Mouse (Mus musculus) stomach, postnatal 0 days (tissue): ENCODE measurements at regions not wholly inside any gene's neighbourhood (a gene's known extent, or its start where the extent isn't known, plus 50 kb on each side); places are given as distances from the start of the nearest gene placed in this dataset.

ENCODE experiments used
- ATAC-seq: fragments of 200-750 bp; cut with Nextera tagmentation; 2 replicates; pipeline ENCODE4 v1.8.0; 2017; ENCODE audit not compliant: low FRiP score, low TSS enrichment
- DNase-seq: peaks from one replicate; pipeline ENCODE4 v3.0.0-alpha.2; 2016; ENCODE audit warnings: low spot score
- H3K27ac ChIP-seq: fragments of 300-500 bp; sonication (generic); replicated peaks from 2 replicates; pipeline ENCODE4 v1.5.1; 2014; ENCODE audit warnings: mild to moderate bottlenecking, control low read depth
- H3K27me3 ChIP-seq: fragments of 300-500 bp; sonication (generic); 2 replicates; pipeline ENCODE4 v1.6.1; 2014; ENCODE audit warnings: low read length; ENCODE audit not compliant: control insufficient read depth, insufficient read depth
- H3K36me3 ChIP-seq: fragments of 300-500 bp; sonication (generic); 2 replicates; pipeline ENCODE4 v1.6.1; 2014; ENCODE audit warnings: low read length, mixed read lengths; ENCODE audit not compliant: control insufficient read depth, insufficient read depth
- H3K4me1 ChIP-seq: fragments of 300-500 bp; sonication (generic); replicated peaks from 2 replicates; pipeline ENCODE4 v1.6.1; 2014; ENCODE audit warnings: antibody characterized with exemption; ENCODE audit not compliant: control insufficient read depth, insufficient read depth
- H3K4me2 ChIP-seq: fragments of 300-500 bp; sonication (generic); replicated peaks from 2 replicates; pipeline ENCODE4 v1.6.1; 2014; ENCODE audit warnings: low read depth, mild to moderate bottlenecking, control low read depth, moderate library complexity
- H3K4me3 ChIP-seq: fragments of 300-500 bp; sonication (generic); 2 replicates; pipeline ENCODE4 v1.5.1; 2014; ENCODE audit warnings: low read depth, low read length, control low read depth
- H3K9ac ChIP-seq: fragments of 300-500 bp; sonication (generic); 2 replicates; pipeline ENCODE4 v1.6.1; 2014; ENCODE audit warnings: mild to moderate bottlenecking, low read length, control low read depth, mixed read lengths
- H3K9me3 ChIP-seq: fragments of 300-500 bp; sonication (generic); 2 replicates; pipeline ENCODE4 v1.6.1; 2016; ENCODE audit warnings: low read length; ENCODE audit not compliant: control insufficient read depth
- CTCF ChIP-seq: IDR thresholded peaks from 2 replicates; pipeline ENCODE4 v1.5.1; 2016; ENCODE audit warnings: antibody characterized with exemption, low read depth, mild to moderate bottlenecking, moderate library complexity
- EP300 ChIP-seq: optimal IDR thresholded peaks from 2 replicates; pipeline ENCODE3; 2016; ENCODE audit warnings: antibody characterized with exemption
- WGBS: fragments of 180-500 bp; shearing (Covaris S2); extraction: QIAGEN DNeasy Blood & Tissue Kit; methylation state at CpG from one replicate; pipeline ENCODE4 v1.1.7; 2014; 5-methylcytosine and 5-hydroxymethylcytosine counted together

GRCm38 (mm10) chr4:29331747-29332146 is 518.8 kb downstream of the Epha7 start:
- WGBS = 40% methylated on average over 2 of the region's 2 CpGs
- ATAC-seq = peak; percentile 84
- DNase-seq = peak; percentile 22

DNA sequence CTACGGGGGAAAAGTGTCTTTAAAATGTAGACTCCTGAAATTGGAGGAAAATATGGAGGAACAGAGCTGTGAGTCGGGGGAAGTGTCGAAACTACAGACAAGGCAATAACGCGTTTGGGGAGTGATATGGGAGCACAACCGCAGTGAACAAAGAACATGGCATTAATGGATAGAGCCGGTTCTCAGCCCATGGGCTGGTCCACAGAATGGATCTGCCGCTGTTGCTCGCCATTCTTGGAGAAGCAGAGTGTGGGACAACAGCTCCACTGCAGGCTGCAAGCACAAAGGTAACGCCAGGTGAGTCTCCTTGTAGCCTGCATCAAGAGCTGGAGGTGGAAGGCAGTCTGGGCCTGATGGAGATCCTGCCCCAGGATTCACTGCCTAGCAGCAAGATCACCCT is 524.3 kb downstream of the Epha7 start:
- Histone ChIP-seq H3K4me2 (no peak overlapping the region), H3K4me1 (no peaks in the 10 kb centered on the region), H3K9me3 (no peaks in the 10 kb centered on the region), H3K9ac (no peak overlapping the region), H3K4me3 (no peak overlapping the region), H3K36me3 (no peaks in the 10 kb centered on the region), H3K27ac (no peak overlapping the region), H3K27me3 (no peaks in the 10 kb centered on the region)
- TF ChIP-seq EP300 = no peak
- TF ChIP-seq CTCF = no peak
- DNase-seq (no peak), ATAC-seq (no peak)
- WGBS = 85% methylated on average over 10 of the region's 10 CpGs

More at GRCm38 (mm10) chr4:29331747-29332146, 518.8 kb downstream of the Epha7 start:
- Histone ChIP-seq H3K9ac (no peak overlapping the region), H3K4me2 (no peak overlapping the region), H3K9me3 (no peaks in the 10 kb centered on the region), H3K36me3 (no peaks in the 10 kb centered on the region), H3K4me3 (no peak overlapping the region), H3K27ac (no peak overlapping the region), H3K4me1 (no peaks in the 10 kb centered on the region), H3K27me3 (no peaks in the 10 kb centered on the region)
- TF ChIP-seq CTCF (no peak), EP300 (no peak)

- H3K9me3 ChIP-seq = no peaks in the 10 kb centered on the region
- no peaks in the 10 kb centered on the region for H3K36me3 ChIP-seq
- no peak overlapping the region for H3K4me3 ChIP-seq
- H3K9ac ChIP-seq = no peak overlapping the region
- H3K27me3 ChIP-seq = no peaks in the 10 kb centered on the region
- H3K27ac ChIP-seq = no peak overlapping the region
- 56% methylated on average over 1 of the region's 1 CpGs for WGBS
- no peak for ATAC-seq
- H3K4me1 ChIP-seq = no peaks in the 10 kb centered on the region
- H3K4me2 ChIP-seq = no peak overlapping the region
- TF ChIP-seq CTCF (no peak), EP300 (no peak)
- DNase-seq = no peak
Measured at GRCm38 (mm10) chr4:29362191-29362590, 549.3 kb downstream of the Epha7 start.

DNA sequence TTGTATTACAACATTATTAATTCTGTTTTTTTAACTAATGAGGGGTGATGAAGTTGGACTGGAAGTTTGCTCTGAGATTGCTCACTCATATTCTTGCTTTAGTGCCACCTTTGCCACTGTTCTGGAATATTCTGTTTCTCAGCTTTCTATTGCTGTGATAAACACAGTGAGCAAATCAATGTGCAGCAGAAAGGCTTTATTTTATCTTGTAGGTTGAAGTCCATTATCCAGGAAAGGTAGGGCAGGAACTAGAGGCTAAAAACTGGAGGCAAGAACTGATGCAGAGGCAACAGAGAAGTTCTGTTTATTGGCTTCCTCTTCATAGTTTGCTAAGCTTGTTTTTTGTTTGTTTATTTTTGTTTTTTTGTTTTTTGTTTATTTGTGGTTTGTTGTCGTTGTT is 576.4 kb downstream of the Epha7 start:
- DNase-seq = no peak
- no peak for ATAC-seq
- WGBS = 94% methylated on average over 1 of the region's 1 CpGs

GRCm38 (mm10) chr4:29390333-29390732 is 577.4 kb downstream of the Epha7 start:
- Histone ChIP-seq H3K27me3 (no peaks in the 10 kb centered on the region), H3K4me3 (no peak overlapping the region), H3K9me3 (no peaks in the 10 kb centered on the region), H3K4me1 (no peaks in the 10 kb centered on the region), H3K9ac (no peak overlapping the region), H3K4me2 (no peak overlapping the region), H3K36me3 (no peaks in the 10 kb centered on the region), H3K27ac (no peak overlapping the region)
- no peak for DNase-seq
- no peak for ATAC-seq
- TF ChIP-seq CTCF (no peak), EP300 (no peak)
- 63% methylated on average over 2 of the region's 2 CpGs for WGBS

More for the DNA sequence above, 576.4 kb downstream of the Epha7 start:
- no peak overlapping the region for H3K9ac ChIP-seq
- TF ChIP-seq CTCF = no peak
- no peak for TF ChIP-seq EP300
- no peaks in the 10 kb centered on the region for H3K27me3 ChIP-seq
- no peak overlapping the region for H3K27ac ChIP-seq
- no peaks in the 10 kb centered on the region for H3K4me1 ChIP-seq
- no peaks in the 10 kb centered on the region for H3K36me3 ChIP-seq
- H3K4me3 ChIP-seq = no peak overlapping the region
- no peaks in the 10 kb centered on the region for H3K9me3 ChIP-seq
- H3K4me2 ChIP-seq = no peak overlapping the region

GRCm38 (mm10) chr4:29402143-29402542 is 589.2 kb downstream of the Epha7 start:
- WGBS = 88% methylated on average over 3 of the region's 3 CpGs
- Histone ChIP-seq H3K27ac (no peak overlapping the region), H3K27me3 (no peaks in the 10 kb centered on the region), H3K9me3 (no peaks in the 10 kb centered on the region), H3K36me3 (no peaks in the 10 kb centered on the region), H3K4me1 (no peaks in the 10 kb centered on the region), H3K4me3 (no peak overlapping the region), H3K9ac (no peak overlapping the region), H3K4me2 (no peak overlapping the region)
- DNase-seq (no peak), ATAC-seq (no peak)
- TF ChIP-seq CTCF (no peak), EP300 (no peak)
